In the genomic region with DNA sequence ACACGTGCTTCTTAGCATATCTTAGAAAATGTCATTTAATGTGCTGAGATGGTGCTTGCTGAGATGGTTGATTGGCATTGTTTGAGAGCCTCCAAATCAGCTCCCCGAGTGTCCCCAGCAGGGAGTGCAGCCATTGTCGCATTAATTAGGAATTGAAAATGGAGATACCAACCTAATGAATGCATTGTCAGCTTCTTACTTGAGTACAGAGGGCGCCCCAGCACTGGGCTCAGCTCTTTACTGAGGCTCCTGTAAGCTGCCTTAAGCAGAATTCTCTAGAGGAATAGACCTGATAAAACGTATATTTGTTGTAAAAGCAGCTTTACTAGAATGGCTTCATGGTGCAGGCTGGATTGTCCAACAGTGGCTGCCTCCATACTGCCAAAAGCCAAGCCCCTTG, we compare ENCODE assay signal across 10 mouse cellular contexts.
DNase-seq lines count a peak whose midpoint lies in the region; ATAC-seq and TF ChIP-seq lines count a peak whose summit lies in the region.
"Had no signal": no experiment of that assay in that cellular context is flagged by ENCODE, and none has a peak within 500 bp of the region (broad histone marks: within the 10 kb centered on the region; RNA-seq: fewer than 3 reads in every experiment).

No protein-coding gene starts in this region.

- H3K27me3 ChIP-seq in forebrain, embryonic 10.5 days (ENCODE audit: poor library complexity, severe bottlenecking): peaks cover 11% of the 10 kb centered on the region; the same call in 1 of the 2 replicates
- no peaks in the 10 kb centered on the region for H3K27me3 ChIP-seq in hindbrain, postnatal 0 days (ENCODE audit: insufficient read depth, low read length)

- peaks cover 17% of the 10 kb centered on the region for H3K4me1 ChIP-seq in forebrain, embryonic 10.5 days
- H3K4me1 ChIP-seq in hindbrain, postnatal 0 days (ENCODE audit: insufficient read depth, low read length): no peaks in the 10 kb centered on the region
- H3K4me1 ChIP-seq: megakaryocyte, embryonic 14.5 days had no signal

- DNase-seq in kidney, postnatal 4 days: peak; percentile 17 to 35
- no peak for DNase-seq in kidney, adult 11 months
- DNase-seq in forebrain, embryonic 10.5 days (ENCODE audit: extremely low spot score, low spot score): no peak
- peak; percentile 65 for DNase-seq in hindbrain, postnatal 0 days (ENCODE audit: low spot score)
- DNase-seq in retina, adult 2 months (ENCODE audit: low read depth, low spot score): peak; percentile 8
- no peak for DNase-seq in spleen, postnatal 4 days (ENCODE audit: low spot score in 2 of 2)
- no peak for DNase-seq in gastrocnemius, postnatal 10 days
- DNase-seq: cerebellum, adult 2 months; gastrocnemius, postnatal 14 days had no signal

- H3K4me2 ChIP-seq in hindbrain, postnatal 0 days (ENCODE audit: low read depth, low read length): peak overlapping the region; percentile 20

- no peaks in the 10 kb centered on the region for H3K36me3 ChIP-seq in forebrain, embryonic 10.5 days (replicated peaks)
- no peaks in the 10 kb centered on the region for H3K36me3 ChIP-seq in hindbrain, postnatal 0 days (ENCODE audit: insufficient read depth, low read length)

- peak overlapping the region; percentile 66 for H3K27ac ChIP-seq in forebrain, embryonic 10.5 days
- H3K27ac ChIP-seq in hindbrain, postnatal 0 days: no peak overlapping the region

- H3K9me3 ChIP-seq in forebrain, embryonic 10.5 days: 0 out of 2 replicates have a peak, but pooled peaks cover 2% of the 10 kb centered on the region
- no peaks in the 10 kb centered on the region for H3K9me3 ChIP-seq in hindbrain, postnatal 0 days (ENCODE audit: low read length)

- no peak overlapping the region for H3K4me3 ChIP-seq in forebrain, embryonic 10.5 days
- H3K4me3 ChIP-seq in hindbrain, postnatal 0 days (ENCODE audit: low read length): no peak overlapping the region
- H3K4me3 ChIP-seq: megakaryocyte, embryonic 14.5 days had no signal

- peak; percentile 62 for TF ChIP-seq CTCF in hindbrain, postnatal 0 days (IDR thresholded peaks at IDR 0.05; ENCODE audit: low read depth)

- ATAC-seq in hindbrain, postnatal 0 days: peak; percentile 62; the same call in 1 of the 2 replicates

- 9% methylated on average over 5 of the region's 5 CpGs for WGBS in forebrain, embryonic 10.5 days
- WGBS in hindbrain, postnatal 0 days: 6% methylated on average over 5 of the region's 5 CpGs

- no peak overlapping the region for H3K9ac ChIP-seq in hindbrain, postnatal 0 days (replicated peaks; ENCODE audit: low read length)

Comparison
In these comparisons a context has a peak if more than half of its experiments do, and no peak if none do; other contexts are left out.
1. DNase-seq: peak in kidney, postnatal 4 days (2 of 2), hindbrain, postnatal 0 days (single experiment) and retina, adult 2 months (single experiment); none in kidney, adult 11 months (single experiment), forebrain, embryonic 10.5 days (single experiment), spleen, postnatal 4 days (0 of 2) and gastrocnemius, postnatal 10 days (single experiment).